Mouse (Mus musculus): ENCODE results near the gene Insyn1. TPM values are rescaled to one million over a fixed set of nuclear protein-coding genes. Genes with fewer than 3 reads are reported as not detected.

Insyn1 gene
- 10 to 100 TPM; 22.5 to 33.7 (median 30.9) TPM for total RNA-seq (2022)

DNA sequence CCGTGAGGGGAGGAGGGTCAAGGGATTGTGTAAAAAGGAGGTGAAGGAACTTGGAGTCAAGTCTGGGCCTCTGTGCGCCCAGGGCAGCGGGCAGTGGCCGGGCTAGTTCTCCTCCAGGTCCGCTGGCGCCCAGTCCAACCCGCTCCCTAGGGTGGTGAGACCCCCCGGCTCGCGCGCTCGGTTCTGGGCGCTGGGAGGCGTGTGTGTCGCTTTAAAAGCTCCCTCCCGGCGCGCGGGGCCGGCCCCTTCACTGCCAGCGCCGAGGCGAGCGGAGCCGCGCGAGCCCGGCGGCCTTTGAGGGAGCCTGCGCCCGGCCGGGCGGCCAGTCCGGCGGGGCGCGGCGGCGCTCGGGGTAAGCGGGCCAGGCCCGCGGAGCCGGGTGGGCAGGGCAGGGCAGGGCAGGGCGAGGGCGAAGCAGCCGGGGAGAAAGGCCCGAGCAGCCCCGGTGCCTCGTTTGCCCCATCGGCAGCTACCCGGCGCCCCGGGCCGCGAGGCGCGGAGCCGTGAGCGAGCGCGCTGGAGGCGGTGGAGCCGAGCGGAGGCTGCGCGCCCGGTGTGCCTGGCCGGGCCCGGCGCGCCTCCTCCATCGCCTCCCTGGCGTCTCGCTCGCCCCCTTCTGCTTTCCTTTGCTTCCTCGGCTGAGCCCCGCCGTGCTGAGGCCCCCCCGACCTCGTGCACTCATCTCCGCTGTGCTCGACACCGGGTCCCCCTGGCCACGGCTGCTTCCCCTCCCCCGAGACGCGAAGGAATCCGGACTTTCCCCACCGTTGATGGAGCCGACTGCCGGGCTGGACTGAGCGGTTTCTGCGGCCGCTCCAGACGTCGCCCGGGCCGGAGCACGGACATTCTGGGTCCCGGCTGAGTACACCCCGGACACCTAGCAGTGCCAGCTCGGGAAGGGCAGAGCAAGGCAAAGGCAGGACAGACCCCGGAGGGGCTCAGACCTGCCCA, at the start of gene Insyn1:
Insyn1 (plus strand) TSS at position 753 of the 951 bp plus-strand sequence.
- peak; percentile 19 for DNase-seq (ENCODE audit: low spot score)

DNA sequence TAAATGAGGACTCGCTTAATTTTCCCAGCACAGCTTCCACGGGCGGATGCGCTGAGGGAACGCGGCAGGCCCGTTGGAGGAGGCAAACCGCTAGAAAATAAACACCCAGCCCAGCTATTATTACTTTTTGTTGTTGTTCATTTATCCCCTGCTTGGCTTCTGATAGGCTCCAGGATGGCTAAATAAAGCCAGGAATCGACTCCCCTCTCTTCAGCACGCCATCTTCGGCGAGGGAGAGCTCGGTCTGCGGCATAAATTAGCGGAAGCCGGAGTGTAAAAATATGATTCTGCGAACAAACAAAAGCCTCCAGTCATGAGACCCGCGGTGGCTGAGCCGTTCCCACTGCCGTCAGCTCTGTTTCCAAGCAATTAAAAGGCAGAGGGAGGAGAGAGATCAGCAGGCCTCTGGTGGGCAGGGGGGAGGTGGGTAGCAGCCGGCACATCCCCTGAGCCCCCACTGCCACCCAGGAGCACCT, 49.4 kb upstream of the Insyn1 start:
- DNase-seq (ENCODE audit: low spot score), result no peak

GRCm38 (mm10) chr9:58440100-58440499, 48.3 kb upstream of the Insyn1 start:
- peak; percentile 33 for DNase-seq (ENCODE audit: low spot score)

GRCm38 (mm10) chr9:58440614-58441013, 47.8 kb upstream of the Insyn1 start:
- DNase-seq (ENCODE audit: low spot score), result peak; percentile 22

DNA sequence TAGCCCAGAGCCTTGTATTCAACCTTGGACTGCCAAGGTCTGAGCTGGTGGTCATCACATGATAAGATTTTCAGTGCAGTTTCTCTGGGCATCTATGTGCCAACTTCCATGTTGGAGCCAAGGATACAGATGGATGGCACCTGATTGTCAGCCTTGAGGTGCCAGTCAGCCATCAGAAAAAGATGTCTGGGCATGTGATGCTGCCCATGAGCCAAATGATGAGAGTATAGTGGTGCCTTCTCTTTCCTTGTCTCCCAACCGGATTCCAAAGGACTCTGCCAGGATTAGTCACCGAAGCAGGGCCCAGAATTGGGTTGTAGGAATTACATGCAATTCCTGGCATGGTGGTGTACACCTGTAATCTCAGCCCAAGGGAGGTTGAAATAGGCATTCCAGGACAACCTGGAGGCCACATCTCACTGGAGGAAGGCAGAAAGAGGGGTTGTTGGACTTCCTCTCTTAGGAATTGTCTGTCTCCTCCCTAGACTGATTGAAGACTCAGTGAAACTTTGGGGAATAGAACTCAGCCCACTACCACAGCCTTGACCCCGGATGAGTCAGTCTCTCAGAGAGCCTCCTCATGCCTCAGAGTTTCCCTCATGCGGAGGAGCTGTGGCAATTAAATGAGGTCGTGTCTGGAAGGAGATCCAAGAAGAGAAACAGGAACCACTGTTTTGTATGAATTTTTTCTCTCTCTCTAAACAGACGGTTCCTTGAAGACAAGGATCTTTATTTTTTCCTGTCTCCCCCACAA, 46.9 kb upstream of the Insyn1 start:
- no peak for DNase-seq (ENCODE audit: low spot score)

DNA sequence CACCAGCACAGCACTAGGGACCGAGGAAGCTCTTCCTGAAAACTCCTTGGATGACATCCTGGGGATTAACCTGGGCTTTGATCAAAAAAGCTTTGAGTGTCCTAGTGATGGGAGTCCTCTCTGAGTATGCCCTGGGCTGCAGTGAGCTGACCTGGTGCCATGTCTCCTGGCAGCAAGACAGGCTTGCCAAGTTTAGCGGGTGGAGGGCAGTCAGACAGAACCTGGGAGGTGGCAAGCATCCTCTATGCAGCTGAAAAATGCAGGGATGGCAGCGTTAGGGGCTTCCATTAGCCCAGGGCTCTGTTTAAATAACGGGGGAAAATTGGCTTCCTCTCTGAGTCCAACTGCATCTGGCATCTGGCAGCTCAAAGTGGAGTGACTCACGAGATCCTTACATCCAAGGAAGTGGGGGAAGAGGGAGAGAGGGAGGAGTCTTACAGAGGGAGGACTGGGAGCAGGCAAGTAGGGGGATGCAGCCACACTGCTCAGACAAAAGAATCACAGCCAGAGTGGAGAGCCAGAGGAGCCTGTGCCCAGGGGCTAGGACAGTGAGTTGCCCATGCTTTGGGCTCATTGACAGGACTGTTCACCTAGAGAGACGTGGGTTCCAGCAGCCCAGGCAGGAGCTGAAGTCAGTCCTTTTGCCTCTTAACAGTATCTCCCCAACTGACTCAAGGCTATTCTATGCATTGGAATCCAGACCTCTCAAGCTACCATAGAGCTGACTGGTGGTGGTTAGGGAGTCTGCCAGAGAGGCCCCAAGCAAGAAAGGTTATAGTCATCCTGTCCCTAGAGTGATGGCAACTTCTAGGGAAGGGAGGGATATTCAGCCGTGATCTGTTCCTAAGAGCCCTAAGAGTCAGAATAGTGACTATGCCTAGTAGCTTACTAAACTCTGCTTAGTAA, 46.0 kb upstream of the Insyn1 start:
- DNase-seq (ENCODE audit: low spot score), result no peak

GRCm38 (mm10) chr9:58443061-58443460, 45.3 kb upstream of the Insyn1 start:
- DNase-seq (ENCODE audit: low spot score), result no peak

DNA sequence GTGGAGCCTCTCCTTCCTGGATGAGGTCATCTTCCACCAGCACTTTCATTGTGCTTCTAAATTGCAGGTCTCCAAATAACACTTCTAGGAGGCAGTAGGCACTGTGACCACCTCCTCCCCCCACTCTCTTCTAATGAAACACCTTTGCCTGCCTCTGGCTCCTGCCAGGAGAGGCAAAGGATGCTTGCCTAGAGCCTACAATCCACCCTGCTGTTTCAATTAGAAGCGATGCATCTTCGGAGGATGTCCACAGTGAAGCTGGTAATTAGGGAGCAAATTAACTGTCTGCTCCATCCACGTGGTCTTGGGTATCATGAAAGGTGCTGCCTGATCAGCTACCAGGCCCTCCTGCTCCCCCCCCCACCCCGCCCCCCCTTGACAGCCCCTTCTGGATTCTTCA, 41.6 kb upstream of the Insyn1 start:
- no peak for DNase-seq (ENCODE audit: low spot score)

- DNase-seq (ENCODE audit: low spot score), result no peak
These were observed 40.3 kb upstream of the Insyn1 start for GRCm38 (mm10) chr9:58447997-58448595.

- DNase-seq (ENCODE audit: low spot score), result no peak
These were observed 38.9 kb upstream of the Insyn1 start for GRCm38 (mm10) chr9:58449526-58449925.

DNA sequence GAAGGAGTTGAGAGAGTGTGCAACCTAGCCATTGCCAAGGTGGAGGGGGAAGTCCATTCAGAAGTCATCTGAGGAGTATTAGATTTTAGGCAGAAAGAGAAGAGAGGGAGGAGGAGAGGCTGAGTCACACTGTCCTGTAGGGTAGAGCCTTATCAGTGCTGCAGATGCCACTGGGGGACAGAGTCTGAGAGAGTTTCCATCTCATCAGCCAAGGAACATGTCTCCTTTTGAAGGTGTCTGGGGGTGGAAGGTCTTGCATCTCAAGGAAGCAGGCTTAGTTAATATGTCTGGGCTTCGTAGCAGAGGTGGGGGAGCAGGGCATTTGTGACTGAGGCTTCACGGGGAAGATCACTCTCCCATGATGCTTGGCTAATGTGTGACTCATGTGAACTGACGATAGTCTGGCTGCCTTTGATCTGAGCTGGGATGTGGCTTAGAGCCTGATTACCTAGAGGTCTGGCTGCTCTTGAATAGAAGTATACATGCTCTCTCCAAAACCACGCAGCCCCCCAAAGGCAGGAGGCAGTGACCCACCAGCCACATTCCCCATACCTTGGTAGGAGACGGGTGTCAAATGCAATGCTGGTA, 34.5 kb upstream of the Insyn1 start:
- no peak for DNase-seq (ENCODE audit: low spot score)

- DNase-seq (ENCODE audit: low spot score), result no peak
These were observed 33.5 kb upstream of the Insyn1 start for GRCm38 (mm10) chr9:58454886-58455285.

DNA sequence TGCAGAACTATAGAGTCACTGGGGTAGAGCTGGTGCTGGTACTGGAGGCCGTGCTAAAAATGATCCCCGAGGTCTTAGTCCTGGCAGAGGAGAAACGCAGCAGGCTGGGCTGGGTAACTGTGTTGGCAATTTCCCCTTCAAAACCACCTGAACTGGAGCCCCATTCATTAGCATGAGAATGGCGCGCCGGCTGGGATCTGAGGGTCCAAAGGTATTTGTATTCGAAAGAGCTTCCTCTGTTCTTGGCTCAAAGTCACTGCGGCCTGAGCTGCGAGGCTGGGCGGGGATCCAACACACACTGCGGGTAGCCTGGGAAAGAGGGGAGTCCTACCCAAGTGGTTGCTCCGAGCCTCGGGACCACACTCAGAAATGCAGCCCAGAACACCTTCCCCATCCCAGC, 32.6 kb upstream of the Insyn1 start:
- no peak for DNase-seq (ENCODE audit: low spot score)

DNA sequence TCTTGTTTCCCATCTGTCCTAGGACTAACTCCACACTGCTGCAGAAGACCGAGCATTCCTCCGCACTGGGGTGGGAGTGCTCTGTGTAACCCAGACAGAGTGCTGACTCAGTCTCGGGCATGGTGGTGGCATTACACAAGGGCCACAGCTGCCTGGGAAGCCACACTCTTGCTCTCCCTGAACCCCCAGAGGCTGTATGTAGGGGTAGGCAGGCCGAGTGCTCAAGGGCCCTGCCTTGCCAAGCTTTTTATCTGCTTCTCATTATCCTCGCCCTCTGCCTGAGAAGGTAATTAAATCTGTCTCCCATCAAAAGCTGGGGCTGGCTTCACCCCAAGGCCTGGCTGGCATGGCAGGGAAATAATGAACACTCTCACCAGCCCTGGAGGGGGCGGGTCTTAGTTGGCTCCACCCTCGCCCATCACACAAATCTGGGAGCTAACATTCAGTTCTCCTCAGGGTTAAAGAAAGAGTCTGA, 30.9 kb upstream of the Insyn1 start:
- DNase-seq (ENCODE audit: low spot score), result no peak

- DNase-seq (ENCODE audit: low spot score), result no peak
These were observed 30.1 kb upstream of the Insyn1 start for GRCm38 (mm10) chr9:58458341-58458740.

- no peak for DNase-seq (ENCODE audit: low spot score)
These were observed 29.4 kb upstream of the Insyn1 start for GRCm38 (mm10) chr9:58458856-58459553.

- peak; percentile 34 for DNase-seq (ENCODE audit: low spot score)
These were observed 20.9 kb upstream of the Insyn1 start for GRCm38 (mm10) chr9:58467345-58468025.

- DNase-seq (ENCODE audit: low spot score), result no peak
These were observed 17.9 kb upstream of the Insyn1 start for GRCm38 (mm10) chr9:58470466-58470865.

- DNase-seq (ENCODE audit: low spot score), result no peak
These were observed 15.1 kb upstream of the Insyn1 start for GRCm38 (mm10) chr9:58473211-58473815.
